19 mouse cellular contexts compared by ENCODE assay signal in genomic region chr10:26789680-26790079, GRCm38 (mm10).
"Had no signal": no experiment of that assay in that cellular context is flagged by ENCODE, and none has a peak within 500 bp of the region (broad histone marks: within the 10 kb centered on the region; RNA-seq: fewer than 3 reads in every experiment).

No protein-coding gene starts in this region.

- H3K4me1 ChIP-seq: midbrain, embryonic 10.5 days; midbrain, embryonic 12.5 days; neural tube, embryonic 13.5 days; neural tube, embryonic 15.5 days had no signal

- H3K36me3 ChIP-seq: midbrain, embryonic 10.5 days; midbrain, embryonic 12.5 days; neural tube, embryonic 13.5 days; neural tube, embryonic 15.5 days had no signal

- H3K4me3 ChIP-seq: midbrain, embryonic 10.5 days; midbrain, embryonic 12.5 days; myocyte; neural tube, embryonic 13.5 days; neural tube, embryonic 15.5 days had no signal

- H3K4me2 ChIP-seq: lung, embryonic 14.5 days; midbrain, embryonic 12.5 days; neural tube, embryonic 13.5 days; neural tube, embryonic 15.5 days had no signal

- H3K9me3 ChIP-seq: midbrain, embryonic 10.5 days; midbrain, embryonic 12.5 days; neural tube, embryonic 13.5 days; neural tube, embryonic 15.5 days had no signal

- DNase-seq: lung, adult 18-20 months; lung, embryonic 14.5 days; lung, postnatal 10 days; lung, postnatal 4 days; midbrain, embryonic 14.5 days; retina, postnatal 1 day; right cerebral cortex, adult 18-20 months; right cerebral cortex, postnatal 25 days; right cerebral cortex, postnatal 4 days; spleen, adult 18-20 months; thymus, adult 18-20 months; thymus, postnatal 14 days; thymus, postnatal 36 days had no signal

- H3K27ac ChIP-seq: midbrain, embryonic 10.5 days; midbrain, embryonic 12.5 days; neural tube, embryonic 13.5 days; neural tube, embryonic 15.5 days had no signal

- ATAC-seq: midbrain, embryonic 16.5 days had no signal

- H3K27me3 ChIP-seq: midbrain, embryonic 12.5 days; neural tube, embryonic 13.5 days; neural tube, embryonic 15.5 days had no signal

- H3K9ac ChIP-seq: lung, embryonic 14.5 days; midbrain, embryonic 12.5 days; neural tube, embryonic 13.5 days; neural tube, embryonic 15.5 days had no signal
